In the genomic region with DNA sequence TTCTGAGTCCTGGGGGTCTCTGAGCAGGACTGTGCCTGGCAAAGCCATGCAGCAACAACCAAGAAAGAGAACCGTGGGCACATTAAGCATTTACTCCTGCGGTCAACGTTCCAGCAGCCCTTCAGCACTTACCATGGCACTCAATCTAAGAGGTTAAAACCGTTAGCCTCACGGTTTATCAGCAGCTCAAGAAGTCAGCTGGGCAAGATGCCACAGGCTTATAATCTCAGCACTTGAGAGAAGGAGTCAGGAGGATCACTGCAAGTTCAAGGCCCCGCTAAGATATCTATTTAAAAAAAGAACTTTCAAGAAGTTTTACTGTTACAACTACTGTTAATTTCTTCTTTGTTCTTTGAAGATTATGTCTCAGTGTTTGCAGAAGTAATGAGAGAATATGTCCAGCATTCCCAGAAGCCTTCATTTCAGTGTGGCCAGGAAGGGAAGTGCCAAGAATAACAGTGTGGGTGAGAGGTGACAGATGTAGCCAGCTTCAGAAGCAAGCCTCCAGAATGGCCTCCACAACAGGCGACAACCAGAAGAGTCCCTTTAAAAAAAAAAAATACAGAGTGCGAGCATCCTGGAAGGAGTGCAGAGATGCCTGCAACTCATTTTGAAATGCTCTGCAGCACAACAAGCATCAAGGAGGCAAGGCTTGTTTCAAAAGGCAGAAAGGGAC, we compare ENCODE assay signal across 16 mouse cellular contexts.
A peak's percentile ranks its signal among the peaks of the same experiment; 100 is the strongest.
DNase-seq lines count a peak whose midpoint lies in the region; ATAC-seq lines count a peak whose summit lies in the region.
"Had no signal": no experiment of that assay in that cellular context is flagged by ENCODE, and none has a peak within 500 bp of the region (broad histone marks: within the 10 kb centered on the region; RNA-seq: fewer than 3 reads in every experiment).

No protein-coding gene starts in this region.

- H3K9me3 ChIP-seq in heart, embryonic 15.5 days (replicated peaks) = no peaks in the 10 kb centered on the region
- H3K9me3 ChIP-seq in intestine, embryonic 15.5 days = no peaks in the 10 kb centered on the region
- H3K9me3 ChIP-seq: limb, embryonic 12.5 days; lung, embryonic 15.5 days had no signal

- no peak; the same call in 1 of the 2 replicates for ATAC-seq in heart, embryonic 15.5 days (replicated peaks; ENCODE audit: insufficient number of reproducible peaks, insufficient read depth, low FRiP score, low read depth)
- ATAC-seq in intestine, embryonic 15.5 days = no peak

- H3K9ac ChIP-seq in heart, embryonic 15.5 days = no peak overlapping the region
- H3K9ac ChIP-seq in intestine, embryonic 15.5 days = no peak overlapping the region
- H3K9ac ChIP-seq: limb, embryonic 12.5 days; lung, embryonic 15.5 days had no signal

- no peaks in the 10 kb centered on the region for H3K27me3 ChIP-seq in heart, embryonic 15.5 days
- H3K27me3 ChIP-seq in intestine, embryonic 15.5 days (replicated peaks) = no peaks in the 10 kb centered on the region
- H3K27me3 ChIP-seq: limb, embryonic 12.5 days; lung, embryonic 15.5 days had no signal

- intact Hi-C loops in heart, postnatal 36 days (cut with DNase I) = no loop called here

- H3K4me3 ChIP-seq in heart, embryonic 15.5 days = no peak overlapping the region
- no peak overlapping the region for H3K4me3 ChIP-seq in intestine, embryonic 15.5 days (replicated peaks)
- H3K4me3 ChIP-seq: heart, adult 2 months; limb, embryonic 12.5 days; lung, embryonic 15.5 days had no signal

- 25% methylated on average over 8 of the region's 8 CpGs for WGBS in heart, embryonic 15.5 days
- 75% methylated on average over 8 of the region's 8 CpGs for WGBS in intestine, embryonic 15.5 days

- peak overlapping the region; percentile 26; the same call in 1 of the 2 replicates for H3K27ac ChIP-seq in heart, embryonic 15.5 days
- H3K27ac ChIP-seq in intestine, embryonic 15.5 days = no peak overlapping the region
- H3K27ac ChIP-seq: heart, adult 2 months; limb, embryonic 12.5 days; lung, embryonic 15.5 days had no signal

- no peaks in the 10 kb centered on the region for H3K36me3 ChIP-seq in heart, embryonic 15.5 days
- no peaks in the 10 kb centered on the region for H3K36me3 ChIP-seq in intestine, embryonic 15.5 days
- H3K36me3 ChIP-seq: limb, embryonic 12.5 days; lung, embryonic 15.5 days had no signal

- peaks cover 18% of the 10 kb centered on the region for H3K4me1 ChIP-seq in heart, embryonic 15.5 days (replicated peaks)
- no peaks in the 10 kb centered on the region for H3K4me1 ChIP-seq in intestine, embryonic 15.5 days (replicated peaks)
- H3K4me1 ChIP-seq: limb, embryonic 12.5 days had no signal

- H3K4me2 ChIP-seq in heart, embryonic 15.5 days = no peak overlapping the region
- H3K4me2 ChIP-seq in intestine, embryonic 15.5 days (replicated peaks) = no peak overlapping the region
- H3K4me2 ChIP-seq: limb, embryonic 12.5 days; lung, embryonic 15.5 days had no signal

- peak; percentile 28 for DNase-seq in heart, adult 8-10 months (ENCODE audit: low spot score)
- DNase-seq in heart, postnatal 36 days = no peak
- DNase-seq in MEL-GATA-1-ER (ENCODE audit: extremely low read depth, low read depth) = peak; percentile 33
- peak; percentile 34 to 45 for DNase-seq in kidney, postnatal 4 days
- DNase-seq in cerebellum, postnatal 25 days = no peak
- DNase-seq in adrenal gland, adult 2 months = no peak
- DNase-seq: B cell, adult 2 months; cerebellum, adult 11-12 months; embryo, embryonic 11 days; midbrain, embryonic 14.5 days; thymus, adult 18-20 months had no signal

Comparison
In these comparisons a context has a peak if more than half of its experiments do, and no peak if none do; other contexts are left out.
1. DNase-seq: peak in heart, adult 8-10 months (single experiment), MEL-GATA-1-ER (single experiment) and kidney, postnatal 4 days (2 of 2); none in heart, postnatal 36 days (0 of 2), cerebellum, postnatal 25 days (0 of 2) and adrenal gland, adult 2 months (single experiment).